Mouse (Mus musculus) ovary, adult 18-20 months (tissue): Measurements from ENCODE around the gene Chst2.

ENCODE experiments used
- DNase-seq: peaks from one replicate; pipeline ENCODE4 v3.0.0; 2022; ENCODE audit warnings: low spot score, mixed read lengths

Gene Chst2

GRCm38 (mm10) chr9:95353829-95354391 lies 52.6 kb downstream of the Chst2 start:
- no peak for DNase-seq

GRCm38 (mm10) chr9:95351968-95352367 lies 54.6 kb downstream of the Chst2 start:
- no peak for DNase-seq

- DNase-seq, result no peak
These were observed 56.0 kb downstream of the Chst2 start for GRCm38 (mm10) chr9:95350550-95350949.
